21 mouse cellular contexts compared by ENCODE assay signal in the genomic region with DNA sequence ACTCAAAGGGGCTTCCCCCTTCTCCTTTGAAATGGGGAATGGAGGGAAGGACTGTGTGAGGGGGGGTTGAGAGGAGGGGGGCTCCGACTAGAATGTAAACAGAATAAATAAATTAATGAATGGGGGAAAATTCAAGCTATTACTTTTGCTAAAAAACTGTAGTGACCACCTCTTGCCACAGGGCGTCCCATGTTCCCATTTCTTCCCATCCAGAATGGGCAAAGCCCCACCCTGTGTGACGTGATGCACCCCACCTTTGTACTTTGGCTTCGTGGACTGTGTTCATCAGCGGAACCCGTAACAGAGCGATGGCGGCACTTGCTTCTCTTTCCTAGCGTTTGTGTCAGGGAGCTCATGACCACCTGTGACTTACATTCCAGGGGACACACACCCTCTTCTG.
DNase-seq lines count a peak whose midpoint lies in the region; ATAC-seq and TF ChIP-seq lines count a peak whose summit lies in the region.
"Had no signal": no experiment of that assay in that cellular context is flagged by ENCODE, and none has a peak within 500 bp of the region (broad histone marks: within the 10 kb centered on the region; RNA-seq: fewer than 3 reads in every experiment).

No protein-coding gene starts in this region.

- no peak overlapping the region for H3K4me2 ChIP-seq in kidney, postnatal 0 days (ENCODE audit: low read length)
- H3K4me2 ChIP-seq in midbrain, postnatal 0 days (ENCODE audit: low read depth, low read length, poor library complexity, severe bottlenecking): no peak overlapping the region
- no peak overlapping the region for H3K4me2 ChIP-seq in midbrain, embryonic 15.5 days
- H3K4me2 ChIP-seq: kidney, embryonic 15.5 days; midbrain, embryonic 13.5 days; neural tube, embryonic 15.5 days; stomach, embryonic 15.5 days had no signal

- H3K36me3 ChIP-seq in kidney, postnatal 0 days (ENCODE audit: insufficient read depth, low read length): no peaks in the 10 kb centered on the region
- H3K36me3 ChIP-seq in midbrain, postnatal 0 days (ENCODE audit: insufficient read depth, low read length): no peaks in the 10 kb centered on the region
- H3K36me3 ChIP-seq in midbrain, embryonic 15.5 days (replicated peaks): no peaks in the 10 kb centered on the region
- H3K36me3 ChIP-seq: hindbrain, embryonic 10.5 days; kidney, embryonic 15.5 days; midbrain, embryonic 13.5 days; neural tube, embryonic 15.5 days; stomach, embryonic 15.5 days had no signal

- no peak for ATAC-seq in kidney, postnatal 0 days (replicated peaks; ENCODE audit: low FRiP score, low read depth)
- no peak for ATAC-seq in midbrain, postnatal 0 days (ENCODE audit: low FRiP score)
- ATAC-seq in midbrain, embryonic 15.5 days (replicated peaks): no peak
- ATAC-seq in megakaryocyte-erythroid progenitor cell, adult 5-6 weeks (replicated peaks; ENCODE audit: low FRiP score, low TSS enrichment, poor library complexity, severe bottlenecking): no peak
- ATAC-seq: inflammation-experienced regulatory T-cells, adult 6 months; midbrain, embryonic 13.5 days had no signal

- TF ChIP-seq POLR2A in brain, embryonic 14.5 days (IDR thresholded peaks at IDR 0.05; ENCODE audit: borderline replicate concordance, extremely low read depth, insufficient read depth, insufficient read length, poor library complexity, severe bottlenecking): no peak

- TF ChIP-seq CTCF in kidney, postnatal 0 days (IDR thresholded peaks at IDR 0.05; ENCODE audit: low read depth): peak; percentile 47
- peak; percentile 53 for TF ChIP-seq CTCF in midbrain, postnatal 0 days (IDR thresholded peaks at IDR 0.05)
- peak; percentile 29; the same call in 1 of the 2 replicates for TF ChIP-seq CTCF in brain, embryonic 14.5 days (IDR thresholded peaks at IDR 0.05; ENCODE audit: borderline replicate concordance, extremely low read depth, insufficient read depth, insufficient read length)

- H3K4me1 ChIP-seq in kidney, postnatal 0 days (replicated peaks; ENCODE audit: insufficient read depth, low read length): no peaks in the 10 kb centered on the region
- no peaks in the 10 kb centered on the region for H3K4me1 ChIP-seq in midbrain, postnatal 0 days (ENCODE audit: insufficient read depth, low read length)
- H3K4me1 ChIP-seq in midbrain, embryonic 15.5 days: peaks cover 5% of the 10 kb centered on the region; the same call in 1 of the 2 replicates
- H3K4me1 ChIP-seq: kidney, embryonic 15.5 days; stomach, embryonic 15.5 days had no signal

- 87% methylated on average over 9 of the region's 9 CpGs for WGBS in kidney, postnatal 0 days
- WGBS in midbrain, postnatal 0 days: 83% methylated on average over 9 of the region's 9 CpGs
- 85% methylated on average over 9 of the region's 9 CpGs for WGBS in midbrain, embryonic 15.5 days

- H3K27me3 ChIP-seq in kidney, postnatal 0 days (ENCODE audit: insufficient read depth, low read length): no peaks in the 10 kb centered on the region
- no peaks in the 10 kb centered on the region for H3K27me3 ChIP-seq in midbrain, postnatal 0 days (ENCODE audit: insufficient read depth, low read length)
- H3K27me3 ChIP-seq in midbrain, embryonic 15.5 days (replicated peaks): no peaks in the 10 kb centered on the region
- H3K27me3 ChIP-seq: kidney, embryonic 15.5 days; midbrain, embryonic 13.5 days; neural tube, embryonic 15.5 days; stomach, embryonic 15.5 days had no signal

- peak; percentile 8 for DNase-seq in kidney, postnatal 0 days (ENCODE audit: low spot score)
- DNase-seq in kidney, postnatal 14 days: no peak
- DNase-seq in midbrain, postnatal 0 days (ENCODE audit: low spot score): no peak
- no peak for DNase-seq in brain, embryonic 14.5 days (ENCODE audit: low read depth)
- no peak for DNase-seq in embryo, embryonic 11 days
- DNase-seq: adrenal gland, postnatal 36 days; cerebellum, adult 9-10 months; left cerebral cortex, postnatal 4 days; liver; lung, adult 2 months; right cerebral cortex, postnatal 14 days had no signal

- no peak overlapping the region for H3K9ac ChIP-seq in kidney, postnatal 0 days (ENCODE audit: low read depth, low read length)
- no peak overlapping the region for H3K9ac ChIP-seq in midbrain, postnatal 0 days (replicated peaks; ENCODE audit: low read length, poor library complexity, severe bottlenecking)
- no peak overlapping the region for H3K9ac ChIP-seq in midbrain, embryonic 15.5 days
- H3K9ac ChIP-seq: kidney, embryonic 15.5 days; midbrain, embryonic 13.5 days; neural tube, embryonic 15.5 days; stomach, embryonic 15.5 days had no signal

- no peak overlapping the region for H3K27ac ChIP-seq in kidney, postnatal 0 days
- H3K27ac ChIP-seq in midbrain, postnatal 0 days (ENCODE audit: low read depth, low read length): no peak overlapping the region
- H3K27ac ChIP-seq in midbrain, embryonic 15.5 days: no peak overlapping the region
- H3K27ac ChIP-seq: hindbrain, embryonic 10.5 days; kidney, embryonic 15.5 days; macrophage; midbrain, embryonic 13.5 days; neural tube, embryonic 15.5 days; stomach, embryonic 15.5 days had no signal

- H3K9me3 ChIP-seq in kidney, postnatal 0 days (replicated peaks; ENCODE audit: low read length): no peaks in the 10 kb centered on the region
- no peaks in the 10 kb centered on the region for H3K9me3 ChIP-seq in midbrain, postnatal 0 days (ENCODE audit: low read length)
- no peaks in the 10 kb centered on the region for H3K9me3 ChIP-seq in midbrain, embryonic 15.5 days
- H3K9me3 ChIP-seq: kidney, embryonic 15.5 days; neural tube, embryonic 15.5 days; stomach, embryonic 15.5 days had no signal

- no peak overlapping the region for H3K4me3 ChIP-seq in kidney, postnatal 0 days (replicated peaks; ENCODE audit: low read depth, low read length)
- no peak overlapping the region for H3K4me3 ChIP-seq in midbrain, postnatal 0 days (ENCODE audit: low read depth, low read length)
- no peak overlapping the region for H3K4me3 ChIP-seq in midbrain, embryonic 15.5 days
- H3K4me3 ChIP-seq: hindbrain, embryonic 10.5 days; kidney, embryonic 15.5 days; midbrain, embryonic 13.5 days; myocyte; neural tube, embryonic 15.5 days; stomach, embryonic 15.5 days had no signal
